In the genomic region with DNA sequence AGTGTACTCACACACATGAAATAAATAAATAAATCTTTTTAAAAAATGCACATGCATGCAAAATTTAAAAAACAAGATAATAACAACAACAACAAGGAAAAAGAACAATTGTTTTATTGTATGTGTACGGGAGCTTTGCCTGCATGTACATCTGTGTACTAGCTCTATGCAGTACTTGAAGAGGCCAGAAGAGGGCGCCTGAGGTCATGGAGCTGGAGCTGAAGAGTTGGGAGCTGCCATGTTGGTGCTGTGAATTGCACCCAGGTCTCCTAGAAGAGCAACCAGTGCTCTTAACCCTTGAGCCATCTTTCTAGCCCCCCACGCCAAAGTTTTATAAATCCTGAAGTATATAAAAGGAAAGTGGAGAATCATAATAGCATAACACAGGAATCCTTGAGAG, we compare ENCODE assay signal across 8 mouse cellular contexts. TPM values are rescaled to one million over a fixed set of nuclear protein-coding genes. Genes with fewer than 3 reads are reported as not detected.
DNase-seq lines count a peak whose midpoint lies in the region; ATAC-seq and TF ChIP-seq lines count a peak whose summit lies in the region.

No protein-coding gene starts in this region.

- WGBS in hindbrain, postnatal 0 days: 62% methylated on average over 3 of the region's 3 CpGs
- WGBS in hindbrain, embryonic 16.5 days: 63% methylated on average over 3 of the region's 3 CpGs
- 60% methylated on average over 3 of the region's 3 CpGs for WGBS in liver, embryonic 13.5 days (ENCODE audit: insufficient replicate concordance)

- H3K27me3 ChIP-seq in hindbrain, postnatal 0 days (ENCODE audit: insufficient read depth, low read length): no peaks in the 10 kb centered on the region
- no peaks in the 10 kb centered on the region for H3K27me3 ChIP-seq in hindbrain, embryonic 16.5 days (replicated peaks; ENCODE audit: control insufficient read depth, insufficient read depth, low read length)
- peaks cover 4% of the 10 kb centered on the region; the same call in 1 of the 2 replicates for H3K27me3 ChIP-seq in liver, embryonic 13.5 days

- H3K4me1 ChIP-seq in hindbrain, postnatal 0 days (ENCODE audit: insufficient read depth, low read length): no peaks in the 10 kb centered on the region
- peaks cover 10% of the 10 kb centered on the region for H3K4me1 ChIP-seq in hindbrain, embryonic 16.5 days (ENCODE audit: control insufficient read depth, insufficient read depth, low read depth, low read length)
- H3K4me1 ChIP-seq in liver, embryonic 13.5 days (replicated peaks): peaks cover 37% of the 10 kb centered on the region

- no peak for DNase-seq in hindbrain, postnatal 0 days (ENCODE audit: low spot score)
- DNase-seq in thymus, postnatal 0 days (ENCODE audit: low spot score): peak; percentile 50
- no peak for DNase-seq in thymus, adult 18-20 months
- peak; percentile 34 for DNase-seq in liver, embryonic 13.5 days
- peak; percentile 69 for DNase-seq in thymus, postnatal 4 days
- no peak for DNase-seq in urinary bladder, postnatal 36 days (ENCODE audit: low spot score in 2 of 2)
- DNase-seq in cerebellum, adult 11-12 months: no peak

- no peaks in the 10 kb centered on the region for H3K9me3 ChIP-seq in hindbrain, postnatal 0 days (ENCODE audit: low read length)
- H3K9me3 ChIP-seq in hindbrain, embryonic 16.5 days (ENCODE audit: control insufficient read depth, low read length): no peaks in the 10 kb centered on the region
- peaks cover 6% of the 10 kb centered on the region for H3K9me3 ChIP-seq in liver, embryonic 13.5 days (replicated peaks)

- no peaks in the 10 kb centered on the region for H3K36me3 ChIP-seq in hindbrain, postnatal 0 days (ENCODE audit: insufficient read depth, low read length)
- H3K36me3 ChIP-seq in hindbrain, embryonic 16.5 days (ENCODE audit: control insufficient read depth, insufficient read depth, low read length): no peaks in the 10 kb centered on the region
- no peaks in the 10 kb centered on the region for H3K36me3 ChIP-seq in liver, embryonic 13.5 days

- H3K4me2 ChIP-seq in hindbrain, postnatal 0 days (ENCODE audit: low read depth, low read length): no peak overlapping the region
- no peak overlapping the region for H3K4me2 ChIP-seq in hindbrain, embryonic 16.5 days (ENCODE audit: low read length)
- no peak overlapping the region for H3K4me2 ChIP-seq in liver, embryonic 13.5 days

- no peak overlapping the region for H3K9ac ChIP-seq in hindbrain, postnatal 0 days (replicated peaks; ENCODE audit: low read length)
- no peak overlapping the region for H3K9ac ChIP-seq in hindbrain, embryonic 16.5 days (ENCODE audit: low read depth, low read length)
- no peak overlapping the region for H3K9ac ChIP-seq in liver, embryonic 13.5 days

- no peak overlapping the region for H3K4me3 ChIP-seq in hindbrain, postnatal 0 days (ENCODE audit: low read length)
- H3K4me3 ChIP-seq in hindbrain, embryonic 16.5 days (ENCODE audit: low read length): no peak overlapping the region
- no peak overlapping the region for H3K4me3 ChIP-seq in liver, embryonic 13.5 days (replicated peaks)

- H3K27ac ChIP-seq in hindbrain, postnatal 0 days: no peak overlapping the region
- H3K27ac ChIP-seq in hindbrain, embryonic 16.5 days (ENCODE audit: low read depth, low read length): no peak overlapping the region
- no peak overlapping the region for H3K27ac ChIP-seq in liver, embryonic 13.5 days

- TF ChIP-seq CTCF in hindbrain, postnatal 0 days (IDR thresholded peaks at IDR 0.05; ENCODE audit: low read depth): peak; percentile 57

- ATAC-seq in hindbrain, postnatal 0 days: no peak
- no peak for ATAC-seq in hindbrain, embryonic 16.5 days
- no peak for ATAC-seq in liver, embryonic 13.5 days (ENCODE audit: low read depth)

RNA-seq across cellular contexts. Expression of a gene that starts 39.1 kb away (rescaled TPM):
- total RNA-seq in hindbrain, postnatal 0 days (2014; rRNA removed): 1,143 and 1,334 TPM in 2 replicates
- 1,977 and 1,992 TPM in 2 replicates for polyA plus RNA-seq in hindbrain, postnatal 0 days (2015; fragmentation: Nextera tagmentation; extraction: Ambion mirVana)
- polyA plus RNA-seq in hindbrain, embryonic 16.5 days (2015; fragmentation: Nextera tagmentation; extraction: Ambion mirVana): 2,228 and 2,423 TPM in 2 replicates
- polyA plus RNA-seq in thymus, postnatal 0 days (2015; fragmentation: Nextera tagmentation; extraction: Ambion mirVana): 2,900 and 2,949 TPM in 2 replicates
- 2,174 and 2,523 TPM in 2 replicates for polyA plus RNA-seq in liver, embryonic 13.5 days (2015; fragmentation: Nextera tagmentation; extraction: Ambion mirVana)

RNA-seq across cellular contexts. Expression of a gene that starts 48.8 kb away (rescaled TPM):
- 28.3 and 32.6 TPM in 2 replicates for total RNA-seq in hindbrain, postnatal 0 days (2014; rRNA removed)
- polyA plus RNA-seq in hindbrain, postnatal 0 days (2015; fragmentation: Nextera tagmentation; extraction: Ambion mirVana): 18.4 and 19.2 TPM in 2 replicates
- polyA plus RNA-seq in hindbrain, embryonic 16.5 days (2015; fragmentation: Nextera tagmentation; extraction: Ambion mirVana): 21.8 and 22.5 TPM in 2 replicates
- 15.2 and 19.5 TPM in 2 replicates for polyA plus RNA-seq in thymus, postnatal 0 days (2015; fragmentation: Nextera tagmentation; extraction: Ambion mirVana)
- polyA plus RNA-seq in liver, embryonic 13.5 days (2015; fragmentation: Nextera tagmentation; extraction: Ambion mirVana): 8.7 and 8.9 TPM in 2 replicates

Comparison
In these comparisons a context has a peak if more than half of its experiments do, and no peak if none do; other contexts are left out.
1. DNase-seq: peak in thymus, postnatal 0 days (single experiment), liver, embryonic 13.5 days (single experiment) and thymus, postnatal 4 days (single experiment); none in hindbrain, postnatal 0 days (single experiment), thymus, adult 18-20 months (0 of 2), urinary bladder, postnatal 36 days (0 of 2) and cerebellum, adult 11-12 months (single experiment).